Mouse (Mus musculus): ENCODE results near the gene Lsamp.
A peak's percentile ranks its signal among the peaks of the same experiment; 100 is the strongest.

DNA sequence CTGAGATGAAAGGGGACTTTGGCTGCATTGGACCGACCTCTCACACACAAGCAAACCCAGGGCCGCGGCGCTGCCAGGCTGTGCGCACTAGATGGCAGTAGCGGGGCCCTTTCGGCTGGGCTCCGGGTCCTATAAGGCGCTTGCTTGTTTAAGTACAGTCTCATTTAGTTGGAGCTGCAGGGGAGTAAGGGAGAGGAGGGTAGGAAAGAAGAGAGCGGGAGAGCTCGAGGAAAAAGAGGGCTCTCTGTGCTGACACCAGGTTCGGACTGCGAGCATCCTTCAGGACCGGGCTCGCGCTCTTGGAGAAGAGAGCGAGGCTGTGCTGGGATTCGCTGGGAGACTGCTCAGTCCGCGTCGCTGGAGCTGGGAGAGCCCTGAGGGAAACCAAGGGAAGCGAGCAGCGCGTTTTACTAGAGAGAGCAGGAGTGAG lies at the start of gene Lsamp:
- TF ChIP-seq CTCF (IDR thresholded peaks at IDR 0.05; ENCODE audit: control insufficient read depth, insufficient read depth, insufficient replicate concordance, low read depth, low read length) (peak; percentile 46; the same call in 1 of the 2 replicates), POLR2A (IDR thresholded peaks at IDR 0.05; ENCODE audit: control insufficient read depth, low read depth, low read length) (no peak)
